Mouse (Mus musculus) MEL (cell line): ENCODE measurements at regions not wholly inside any gene's neighbourhood (a gene's known extent, or its start where the extent isn't known, plus 50 kb on each side); places are given as distances from the start of the nearest gene placed in this dataset.

Experiments
- DNase-seq: peaks from one replicate; pipeline ENCODE4 v3.0.0; 2011; ENCODE audit warnings: low read depth, low spot score
- H3K27ac ChIP-seq: 2 replicates; pipeline ENCODE4 v1.5.1; 2012; ENCODE audit warnings: low read depth, mild to moderate bottlenecking, control low read depth, low read length, moderate library complexity; ENCODE audit not compliant: control insufficient read depth
- H3K27me3 ChIP-seq, 2 experiments: fragments of 150-350 bp in 1 of 2; sonication (generic) in 1 of 2; 2 replicates each; pipeline ENCODE4 v1.6.1; 2012; ENCODE audit warnings: low read length in 2 of 2, mild to moderate bottlenecking in 2 of 2, improper control_type of control experiment in 1 of 2, moderate library complexity in 1 of 2; ENCODE audit not compliant: insufficient read depth in 2 of 2, control insufficient read depth in 1 of 2
- H3K36me3 ChIP-seq, 2 experiments: 2 replicates each; pipeline ENCODE4 v1.6.1; 2012 to 2014; ENCODE audit warnings: low read length in 2 of 2, improper control_type of control experiment in 1 of 2, inconsistent platforms in 1 of 2, mild to moderate bottlenecking in 1 of 2; ENCODE audit not compliant: insufficient read depth in 2 of 2, control insufficient read depth in 1 of 2
- H3K4me1 ChIP-seq, 2 experiments: fragments of 150-350 bp in 1 of 2; sonication (generic) in 1 of 2; 2 replicates each; pipeline ENCODE4 v1.6.1; 2012; ENCODE audit warnings: low read length in 2 of 2, improper control_type of control experiment in 1 of 2, mild to moderate bottlenecking in 1 of 2; ENCODE audit not compliant: insufficient read depth in 2 of 2, control insufficient read depth in 1 of 2
- H3K4me3 ChIP-seq, 2 experiments: fragments of 150-350 bp in 1 of 2; sonication (generic) in 1 of 2; 2 replicates each; pipeline ENCODE4 v1.5.1; 2012; ENCODE audit warnings: low read depth in 2 of 2, low read length in 2 of 2, mild to moderate bottlenecking in 2 of 2, moderate library complexity in 2 of 2, control low read depth in 1 of 2, improper control_type of control experiment in 1 of 2; ENCODE audit not compliant: control insufficient read depth in 1 of 2, insufficient read depth in 1 of 2
- H3K79me2 ChIP-seq: 2 replicates; pipeline ENCODE4 v1.6.1; 2012; ENCODE audit warnings: mild to moderate bottlenecking, low read length, moderate library complexity; ENCODE audit not compliant: control insufficient read depth, poor library complexity, insufficient read depth
- H3K9ac ChIP-seq: 2 replicates; pipeline ENCODE4 v1.6.1; 2012; ENCODE audit warnings: low read depth, mild to moderate bottlenecking, control low read depth, low read length, moderate library complexity; ENCODE audit not compliant: control insufficient read depth, poor library complexity, severe bottlenecking
- H3K9me3 ChIP-seq: fragments of 150-350 bp; sonication (generic); replicated peaks from 2 replicates; pipeline ENCODE4 v1.6.1; 2012; ENCODE audit warnings: mild to moderate bottlenecking, low read length, improper control_type of control experiment, moderate library complexity; ENCODE audit not compliant: insufficient read depth
- BHLHE40 ChIP-seq: IDR thresholded peaks from 2 replicates; pipeline ENCODE4 v1.6.1; 2012; ENCODE audit warnings: low read depth, mild to moderate bottlenecking, inconsistent platforms, low read length, improper control_type of control experiment, borderline replicate concordance
- CHD1 ChIP-seq: IDR thresholded peaks from 2 replicates; pipeline ENCODE4 v1.6.1; 2012; ENCODE audit warnings: low read depth, mild to moderate bottlenecking, inconsistent platforms, low read length, improper control_type of control experiment
- CHD2 ChIP-seq: IDR thresholded peaks from 2 replicates; pipeline ENCODE4 v1.6.1; 2011; ENCODE audit warnings: low read length, improper control_type of control experiment
- ELF1 ChIP-seq: IDR thresholded peaks from 2 replicates; pipeline ENCODE4 v1.6.1; 2014; ENCODE audit warnings: low read depth, mild to moderate bottlenecking, inconsistent platforms, low read length, improper control_type of control experiment, moderate library complexity
- EP300 ChIP-seq, 2 experiments: IDR thresholded peaks; 2 replicates each; pipeline ENCODE4 v1.6.1; 2011; ENCODE audit warnings: improper control_type of control experiment in 2 of 2, low read length in 2 of 2, low read depth in 1 of 2, mild to moderate bottlenecking in 1 of 2
- ETS1 ChIP-seq: IDR thresholded peaks from 2 replicates; pipeline ENCODE4 v1.6.1; 2012; ENCODE audit warnings: low read depth, mild to moderate bottlenecking, inconsistent platforms, low read length, improper control_type of control experiment, moderate library complexity
- GATA1 ChIP-seq: IDR thresholded peaks from 2 replicates; pipeline ENCODE4 v1.6.1; 2011; ENCODE audit warnings: low read depth, low read length, improper control_type of control experiment
- HCFC1 ChIP-seq: IDR thresholded peaks from 2 replicates; pipeline ENCODE4 v1.6.1; 2012; ENCODE audit warnings: low read depth, mild to moderate bottlenecking, inconsistent platforms, low read length, improper control_type of control experiment, moderate library complexity
- JUND ChIP-seq: IDR thresholded peaks from 2 replicates; pipeline ENCODE4 v1.6.1; 2011; ENCODE audit warnings: low read depth, mild to moderate bottlenecking, improper control_type of control experiment, low read length
- KAT2A ChIP-seq: conservative IDR thresholded peaks from 2 replicates; pipeline ENCODE4 v1.6.1; 2012; ENCODE audit warnings: low read depth, low read length, improper control_type of control experiment, inconsistent platforms
- MAFK ChIP-seq: IDR thresholded peaks from 2 replicates; pipeline ENCODE4 v1.6.1; 2011; ENCODE audit warnings: low read depth, mild to moderate bottlenecking, low read length, improper control_type of control experiment, borderline replicate concordance
- MAX ChIP-seq: IDR thresholded peaks from 2 replicates; pipeline ENCODE4 v1.6.1; 2011; ENCODE audit warnings: low read length, improper control_type of control experiment
- MYB ChIP-seq: IDR thresholded peaks from 2 replicates; pipeline ENCODE4 v1.6.1; 2011; ENCODE audit warnings: mild to moderate bottlenecking, low read depth, low read length, improper control_type of control experiment
- MYC ChIP-seq: IDR thresholded peaks from 2 replicates; pipeline ENCODE4 v1.6.1; 2011; ENCODE audit warnings: low read depth, mild to moderate bottlenecking, low read length, improper control_type of control experiment, moderate library complexity
- NELFE ChIP-seq: IDR thresholded peaks from 2 replicates; pipeline ENCODE4 v1.6.1; 2011; ENCODE audit warnings: low read depth, low read length, improper control_type of control experiment
- NRF1 ChIP-seq: IDR thresholded peaks from 2 replicates; pipeline ENCODE4 v1.6.1; 2014; ENCODE audit warnings: low read depth, mild to moderate bottlenecking, inconsistent platforms, low read length, improper control_type of control experiment, moderate library complexity; ENCODE audit not compliant: poor library complexity, insufficient read depth, severe bottlenecking
- POLR2A ChIP-seq, 2 experiments: IDR thresholded peaks; 2 replicates each; pipeline ENCODE4 v1.6.1; 2011 to 2012; ENCODE audit warnings: low read length in 2 of 2, mild to moderate bottlenecking in 2 of 2, control low read depth in 1 of 2, improper control_type of control experiment in 1 of 2, low read depth in 1 of 2, moderate library complexity in 1 of 2; ENCODE audit not compliant: control insufficient read depth in 1 of 2, insufficient read depth in 1 of 2, poor library complexity in 1 of 2
- POLR2AphosphoS5 ChIP-seq: IDR thresholded peaks from 2 replicates; pipeline ENCODE4 v1.6.1; 2012; ENCODE audit warnings: low read depth, borderline replicate concordance, mild to moderate bottlenecking, inconsistent platforms, low read length, moderate library complexity, mixed read lengths
- RAD21 ChIP-seq: IDR thresholded peaks from 2 replicates; pipeline ENCODE4 v1.6.1; 2011; ENCODE audit warnings: mild to moderate bottlenecking, low read depth, low read length, improper control_type of control experiment
- SMC3 ChIP-seq: IDR thresholded peaks from 2 replicates; pipeline ENCODE4 v1.6.1; 2011; ENCODE audit warnings: low read depth, low read length, improper control_type of control experiment
- TCF12 ChIP-seq: IDR thresholded peaks from 2 replicates; pipeline ENCODE4 v1.6.1; 2014; ENCODE audit warnings: low read depth, mild to moderate bottlenecking, inconsistent platforms, low read length, improper control_type of control experiment, moderate library complexity
- UBTF ChIP-seq: IDR thresholded peaks from 2 replicates; pipeline ENCODE4 v1.6.1; 2012; ENCODE audit warnings: low read depth, mild to moderate bottlenecking, inconsistent platforms, low read length, improper control_type of control experiment, moderate library complexity, borderline replicate concordance; ENCODE audit not compliant: insufficient read depth
- USF1 ChIP-seq: IDR thresholded peaks from 2 replicates; pipeline ENCODE4 v1.6.1; 2014; ENCODE audit warnings: low read depth, mild to moderate bottlenecking, inconsistent platforms, low read length, improper control_type of control experiment, moderate library complexity
- USF2 ChIP-seq, 2 experiments: IDR thresholded peaks; 2 replicates each; pipeline ENCODE4 v1.6.1; 2011 to 2012; ENCODE audit warnings: improper control_type of control experiment in 2 of 2, low read length in 2 of 2, borderline replicate concordance in 1 of 2, inconsistent platforms in 1 of 2, low read depth in 1 of 2, mild to moderate bottlenecking in 1 of 2; ENCODE audit not compliant: insufficient read depth in 1 of 2
- ZKSCAN1 ChIP-seq: IDR thresholded peaks from 2 replicates; pipeline ENCODE4 v1.6.1; 2012; ENCODE audit warnings: low read depth, mild to moderate bottlenecking, inconsistent platforms, low read length, improper control_type of control experiment, moderate library complexity
- ZMIZ1 ChIP-seq: IDR thresholded peaks from 2 replicates; pipeline ENCODE4 v1.6.1; 2012; ENCODE audit warnings: low read depth, mild to moderate bottlenecking, inconsistent platforms, low read length, improper control_type of control experiment, moderate library complexity
- ZNF384 ChIP-seq: IDR thresholded peaks from 2 replicates; pipeline ENCODE4 v1.6.1; 2012; ENCODE audit warnings: low read depth, mild to moderate bottlenecking, inconsistent platforms, low read length, improper control_type of control experiment

DNA sequence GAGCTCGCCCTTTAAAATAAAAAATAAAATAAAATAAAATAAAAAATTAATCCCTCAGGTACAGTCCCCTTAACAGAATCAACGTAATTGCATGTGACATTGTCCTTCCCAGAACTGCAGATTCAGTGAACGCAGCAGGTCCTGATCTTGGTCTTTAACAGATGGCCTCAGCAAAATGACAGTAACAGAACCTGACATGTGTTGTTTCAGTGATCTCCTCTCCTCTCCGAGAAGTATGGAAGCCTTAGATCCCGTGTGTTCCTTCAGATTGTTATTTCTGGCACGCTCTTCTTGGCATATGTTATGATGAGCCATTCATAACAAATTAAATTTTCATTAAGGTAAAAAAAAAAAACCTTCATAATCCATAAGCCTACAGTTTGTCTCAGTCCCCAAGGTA, 171.9 kb downstream of the Tph2 start:
- Histone ChIP-seq H3K9me3 (no peaks in the 10 kb centered on the region), H3K9ac (no peak overlapping the region), H3K36me3 (no peaks in the 10 kb centered on the region), H3K27me3 (no peaks in the 10 kb centered on the region; a peak in 1 of 4 replicates), H3K4me3 (no peak overlapping the region), H3K79me2 (no peaks in the 10 kb centered on the region), H3K4me1 (no peaks in the 10 kb centered on the region), H3K27ac (no peak overlapping the region)
- no peak for DNase-seq
- no peak for TF ChIP-seq USF2 (IDR thresholded peaks at IDR 0.05; ENCODE audit: borderline replicate concordance in 1 of 2, insufficient read depth in 1 of 2, low read depth in 1 of 2, low read length in 2 of 2)
- TF ChIP-seq SMC3 = no peak
- TF ChIP-seq EP300 (IDR thresholded peaks at IDR 0.05; ENCODE audit: low read depth in 1 of 2, low read length in 2 of 2) = no peak
- TF ChIP-seq GATA1 = no peak
- TF ChIP-seq MAX = no peak
- TF ChIP-seq CHD2 = no peak
- no peak for TF ChIP-seq ELF1
- no peak for TF ChIP-seq ETS1
- TF ChIP-seq POLR2A (IDR thresholded peaks at IDR 0.05; ENCODE audit: control insufficient read depth in 1 of 2, insufficient read depth in 1 of 2, low read depth in 1 of 2, low read length in 2 of 2, poor library complexity in 1 of 2) = no peak
- no peak for TF ChIP-seq JUND
- TF ChIP-seq MYC = no peak
- TF ChIP-seq USF1 = no peak
- no peak for TF ChIP-seq NRF1
- no peak for TF ChIP-seq RAD21
- TF ChIP-seq UBTF = no peak
- no peak for TF ChIP-seq HCFC1
- TF ChIP-seq BHLHE40 = no peak

DNA sequence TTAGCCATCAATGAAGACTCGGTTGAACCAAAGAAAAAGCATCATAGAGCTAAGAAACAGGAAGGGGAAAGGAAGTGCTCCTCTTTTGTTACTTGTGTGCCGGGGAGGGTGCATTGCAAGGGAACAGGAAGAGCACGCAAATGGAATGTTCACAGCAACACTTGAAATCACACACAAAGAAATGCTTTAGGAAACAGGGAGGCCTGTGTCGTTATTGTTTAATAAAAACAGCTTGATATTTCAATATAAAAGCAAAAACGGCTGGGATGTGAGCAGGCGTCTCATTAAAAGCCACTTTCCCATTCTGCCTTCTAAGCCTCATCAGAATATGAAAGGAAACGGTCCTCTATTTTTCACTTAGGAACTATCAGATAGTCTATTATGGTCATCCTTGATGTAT, 172.5 kb downstream of the Tph2 start:
- Histone ChIP-seq H3K27ac (no peak overlapping the region), H3K79me2 (no peaks in the 10 kb centered on the region), H3K36me3 (no peaks in the 10 kb centered on the region), H3K4me3 (no peak overlapping the region), H3K9ac (no peak overlapping the region), H3K9me3 (no peaks in the 10 kb centered on the region), H3K4me1 (no peaks in the 10 kb centered on the region), H3K27me3 (no peaks in the 10 kb centered on the region; a peak in 1 of 4 replicates)
- DNase-seq = no peak
- TF ChIP-seq RAD21 (no peak), TCF12 (no peak), POLR2AphosphoS5 (no peak), GATA1 (no peak), MAFK (no peak), BHLHE40 (no peak), ZNF384 (no peak), ETS1 (no peak), CHD1 (no peak), JUND (no peak), HCFC1 (no peak), ZMIZ1 (no peak), SMC3 (no peak), POLR2A (IDR thresholded peaks at IDR 0.05; ENCODE audit: control insufficient read depth in 1 of 2, insufficient read depth in 1 of 2, low read depth in 1 of 2, low read length in 2 of 2, poor library complexity in 1 of 2) (no peak), KAT2A (no peak), EP300 (IDR thresholded peaks at IDR 0.05; ENCODE audit: low read depth in 1 of 2, low read length in 2 of 2) (no peak), MAX (no peak), NELFE (no peak), ZKSCAN1 (no peak), MYB (no peak)
